Mouse (Mus musculus) Patski (cell line): Measurements from ENCODE around the gene Sntb2. TPM values are rescaled to one million over a fixed set of nuclear protein-coding genes. Genes with fewer than 3 reads are reported as not detected.
A peak's percentile ranks its signal among the peaks of the same experiment; 100 is the strongest.

Experiments
- ATAC-seq: fragments of 100-300 bp; one replicate; pipeline ENCODE4 v1.8.0; 2021
- CTCF ChIA-PET: fragments of 350-600 bp; sonication (Branson Sonifier 250); formaldehyde crosslinking; loops from one replicate; lab custom pipeline; 2022; ENCODE audit warnings: inconsistent platforms; lab: Charles Lee
- POLR2A ChIA-PET: fragments of 350-600 bp; sonication (Branson Sonifier 250); formaldehyde crosslinking; loops from one replicate; lab custom pipeline; 2022; ENCODE audit warnings: antibody characterized with exemption, inconsistent platforms; lab: Charles Lee
- DNase-seq: peaks from one replicate; pipeline ENCODE4 v3.0.0-alpha.2; 2011; ENCODE audit warnings: low read depth, low spot score
- H3K27me3 ChIP-seq: fragments of 371-371 bp; one replicate; pipeline ENCODE4 v1.5.1; 2021
- CTCF ChIP-seq: fragments of 100-300 bp; IDR thresholded peaks from one replicate; pipeline ENCODE4 v1.5.1; 2021
- in situ Hi-C: fragments of 300-500 bp; cut with MboI; formaldehyde crosslinking; loops from 3 replicates; pipeline ENCODE4 v1.11.1; 2018; ENCODE audit warnings: low pct_unique_long_range_greater_than_20kb, mixed read lengths
- polyA plus RNA-seq: library from polyadenylated mRNA; unstranded; gene quantifications from one replicate; pipeline ENCODE4 v1.2.3, GENCODE M21; 2021

The Sntb2 gene
- polyA plus RNA-seq, 1 experiment from 2014 or later = 33.4 TPM

DNA sequence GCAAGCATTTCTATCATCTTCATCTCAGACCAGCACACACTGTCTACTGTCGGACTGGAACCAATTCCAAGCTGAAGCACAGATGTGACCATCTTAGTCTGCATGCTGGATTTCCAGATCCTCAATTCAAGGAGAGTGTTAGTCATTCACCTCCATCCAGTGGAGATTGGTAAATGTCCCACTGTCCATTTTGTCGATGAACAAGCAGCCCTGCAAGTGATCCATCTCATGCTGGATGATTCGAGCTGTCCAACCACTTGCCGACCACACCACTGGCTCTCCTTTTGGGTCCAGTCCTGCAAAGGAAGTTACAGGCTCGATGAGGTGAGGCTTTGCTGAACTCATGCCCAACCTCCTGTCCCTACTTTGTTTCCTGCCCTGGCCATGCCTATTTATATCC is 111.4 kb downstream of the Sntb2 start:
- CTCF ChIA-PET = interaction anchor here (1.4 kb wide), 1 partner anchor 160 kb away, joined by 4 read pairs; no protein-coding TSS in a partner anchor
- ATAC-seq = no peak
- POLR2A ChIA-PET = no interaction called here
- TF ChIP-seq CTCF = no peak
- DNase-seq = no peak
- in situ Hi-C loops = no loop called here
- no peaks in the 10 kb centered on the region for H3K27me3 ChIP-seq

DNA sequence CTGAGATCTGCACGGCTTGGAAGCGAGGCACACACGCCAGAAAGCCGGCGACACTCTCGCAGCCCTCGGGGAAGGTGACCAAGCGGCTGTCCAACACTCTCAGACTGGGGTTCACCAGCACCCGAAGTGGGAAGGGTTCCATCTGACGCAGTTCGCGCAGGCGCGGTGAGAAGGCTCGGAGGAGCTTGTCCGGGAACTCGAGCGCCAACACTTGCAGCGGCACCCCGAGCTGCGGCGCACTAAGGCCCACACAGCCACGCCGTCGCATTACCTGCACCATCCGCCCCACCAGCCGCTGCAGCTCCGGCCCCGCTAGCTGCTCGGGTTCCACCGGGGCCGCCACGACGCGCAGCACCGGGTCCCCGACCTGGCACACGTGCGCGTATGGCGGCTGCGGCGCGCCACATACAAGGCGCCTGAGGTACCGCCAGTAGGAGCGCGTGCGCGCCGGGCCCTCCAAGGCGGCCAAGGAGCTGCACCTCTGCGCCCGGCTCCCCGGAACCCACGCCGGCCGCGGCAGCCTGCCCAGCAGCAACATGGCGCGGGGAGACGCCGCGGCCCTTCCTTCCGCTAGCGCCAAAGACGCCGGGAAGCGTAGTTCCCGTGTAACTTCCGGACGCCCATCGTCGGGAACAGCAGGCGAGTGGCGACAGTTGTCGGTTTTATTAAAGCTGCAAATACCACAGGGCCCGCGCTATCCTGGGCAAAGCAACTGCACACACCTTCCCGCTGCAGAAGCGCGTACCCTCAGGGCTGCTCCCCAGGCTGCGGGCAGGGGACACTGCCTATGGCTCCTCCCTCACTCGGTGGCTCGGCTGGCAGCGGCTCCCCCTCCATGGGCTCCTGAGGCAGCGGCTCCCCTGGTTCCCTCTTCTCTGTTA is 112.8 kb downstream of the Sntb2 start, which contains the start of gene Pdf:
Gene Pdf, minus strand, starts transcription at position 554 of the 881 bp plus-strand sequence.
- in situ Hi-C loops = no loop called here
- no peak for TF ChIP-seq CTCF
- ATAC-seq (peak; percentile 69), DNase-seq (no peak)
- ChIA-PET POLR2A (interaction anchor here (1.1 to 1.6 kb wide), 5 partner anchors 9 to 17 kb away, joined by 3 to 6 read pairs (median 4); partner anchors contain the start of gene Tmed6), CTCF (interaction anchor here (0.7 to 1.0 kb wide), 2 partner anchors 14 to 20 kb away, joined by 3 to 4 read pairs; no protein-coding TSS in a partner anchor)
- H3K27me3 ChIP-seq = no peaks in the 10 kb centered on the region

DNA sequence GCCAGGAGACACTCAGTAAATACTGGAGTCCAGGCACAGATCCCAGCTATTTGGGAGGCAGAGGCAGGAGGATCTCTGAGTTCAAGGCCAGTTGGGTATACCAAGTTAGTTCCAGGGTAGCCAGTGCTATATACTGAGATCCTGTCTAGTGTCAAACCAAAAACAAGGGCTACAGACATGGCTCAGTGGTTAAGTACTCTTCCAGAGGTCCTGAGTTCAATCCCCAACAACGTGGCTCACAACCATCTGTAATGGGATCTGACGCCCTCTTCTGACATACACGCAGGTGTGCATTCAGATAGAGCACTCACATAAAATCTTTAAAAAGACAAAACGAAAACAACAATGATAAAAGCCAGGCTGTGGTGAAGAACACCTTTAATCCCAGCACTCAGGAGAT is 113.9 kb downstream of the Sntb2 start:
- no peak for TF ChIP-seq CTCF
- no peak for DNase-seq
- ATAC-seq = no peak
- CTCF ChIA-PET = no interaction called here
- no peaks in the 10 kb centered on the region for H3K27me3 ChIP-seq
- POLR2A ChIA-PET = interaction anchor here (0.7 to 1.6 kb wide), 3 partner anchors 10 to 26 kb away, joined by 3 to 6 read pairs (median 4); partner anchors contain the start of gene Tmed6
- in situ Hi-C loops = no loop called here

DNA sequence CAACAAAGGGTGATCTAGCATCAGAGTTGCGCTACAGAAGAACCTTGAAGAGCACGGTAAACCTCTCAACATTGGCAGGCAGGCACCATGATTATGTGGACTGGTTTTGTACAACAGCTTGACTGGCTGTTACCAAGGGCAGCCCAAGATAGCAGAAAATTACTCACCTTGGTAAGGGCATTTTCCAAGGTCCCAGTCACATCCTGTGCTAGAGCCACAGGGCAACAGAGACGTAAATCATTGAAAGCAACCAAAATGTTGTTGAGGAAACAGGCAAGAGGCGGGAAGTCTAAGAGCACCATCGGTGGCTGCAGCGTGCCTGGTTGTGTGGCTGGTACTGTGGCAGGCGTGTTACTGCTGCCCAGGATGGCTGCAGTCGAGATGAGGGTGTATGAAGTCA is 116.5 kb downstream of the Sntb2 start:
- no peaks in the 10 kb centered on the region for H3K27me3 ChIP-seq
- POLR2A ChIA-PET = no interaction called here
- in situ Hi-C loops = no loop called here
- no peak for ATAC-seq
- DNase-seq = no peak
- TF ChIP-seq CTCF = no peak
- CTCF ChIA-PET = no interaction called here

DNA sequence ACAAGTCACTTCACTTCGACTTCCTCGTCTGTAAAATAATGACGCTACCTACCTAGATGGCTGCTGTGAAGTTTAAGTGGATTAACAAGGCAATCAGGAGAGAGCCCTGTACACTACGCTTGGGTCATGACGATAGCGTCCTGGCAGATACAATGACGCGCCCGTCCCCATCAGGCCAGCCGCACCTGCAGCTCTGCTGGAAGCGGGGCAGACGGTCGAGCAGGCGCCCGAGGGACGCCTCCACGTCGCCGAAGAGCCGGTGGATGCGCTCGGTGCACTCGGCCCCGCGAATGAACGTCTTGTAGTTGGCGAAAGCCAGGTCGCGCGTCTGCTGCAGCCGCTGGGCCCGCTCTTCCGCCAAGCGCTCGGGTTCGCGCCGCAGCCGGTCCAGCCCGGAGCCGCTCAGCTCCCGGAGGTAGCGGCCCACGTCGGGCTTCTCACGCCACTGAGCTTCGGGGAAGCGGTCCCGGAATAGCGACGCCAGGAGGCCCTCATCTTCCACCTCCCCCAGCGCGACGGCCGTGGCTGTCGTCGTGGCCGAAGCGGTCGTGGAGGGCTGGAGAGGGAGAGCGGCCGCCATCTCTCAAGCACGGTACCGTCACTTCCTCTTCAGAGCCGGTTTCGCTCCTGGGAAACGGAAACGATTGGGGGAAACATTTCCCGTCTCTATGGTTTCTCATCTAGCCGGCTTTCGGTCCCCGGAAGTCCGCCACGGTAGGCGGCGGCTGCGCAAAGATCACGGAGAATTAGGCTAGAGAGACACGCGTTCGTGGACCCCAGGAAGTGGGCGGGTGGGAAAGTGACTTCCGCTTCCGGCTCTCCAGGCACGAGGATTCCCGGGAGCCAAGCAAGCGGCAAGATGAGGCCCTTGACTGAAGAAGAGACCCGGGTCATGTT is 120.8 kb downstream of the Sntb2 start, which contains the start of the genes Cog8 and Nip7:
Gene Cog8, minus strand, starts transcription at position 614 of the 897 bp plus-strand sequence.
Gene Nip7, plus strand, starts transcription at position 802 of the 897 bp plus-strand sequence.
- ChIA-PET CTCF (interaction anchor here (1.1 kb wide), 1 partner anchor 168 kb away, joined by 4 read pairs; no protein-coding TSS in a partner anchor), POLR2A (interaction anchor here (1.3 to 1.5 kb wide), 2 partner anchors 14 to 39 kb away, joined by 4 read pairs; no protein-coding TSS in a partner anchor)
- ATAC-seq (peak; percentile 83), DNase-seq (peak; percentile 82)
- no peaks in the 10 kb centered on the region for H3K27me3 ChIP-seq
- no peak for TF ChIP-seq CTCF
- in situ Hi-C loops = no loop called here

DNA sequence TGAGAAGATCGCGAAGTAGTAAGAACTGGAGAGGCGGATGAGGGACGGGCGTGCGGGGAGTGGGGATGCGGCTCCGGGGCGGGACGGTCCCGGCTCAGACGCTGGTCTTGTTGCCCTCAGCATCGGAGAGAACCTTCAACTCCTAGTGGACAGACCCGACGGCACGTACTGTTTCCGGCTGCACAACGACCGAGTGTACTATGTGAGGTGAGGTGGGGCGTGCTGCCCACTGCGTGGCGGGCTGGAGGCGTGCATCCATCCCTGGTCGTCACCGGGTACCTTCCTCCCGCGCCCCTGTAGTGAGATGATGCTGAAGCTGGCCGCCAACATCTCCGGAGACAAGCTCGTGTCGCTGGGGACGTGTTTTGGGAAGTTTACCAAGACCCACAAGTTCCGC is 121.4 kb downstream of the Sntb2 start:
- ChIA-PET POLR2A (interaction anchor here (0.6 to 1.5 kb wide), 3 partner anchors 13 to 122 kb away, joined by 3 to 4 read pairs (median 3); partner anchors contain the start of gene Sntb2), CTCF (no interaction called here)
- no peak for TF ChIP-seq CTCF
- peak; percentile 37 for ATAC-seq
- in situ Hi-C loops = no loop called here
- no peaks in the 10 kb centered on the region for H3K27me3 ChIP-seq
- DNase-seq = no peak

DNA sequence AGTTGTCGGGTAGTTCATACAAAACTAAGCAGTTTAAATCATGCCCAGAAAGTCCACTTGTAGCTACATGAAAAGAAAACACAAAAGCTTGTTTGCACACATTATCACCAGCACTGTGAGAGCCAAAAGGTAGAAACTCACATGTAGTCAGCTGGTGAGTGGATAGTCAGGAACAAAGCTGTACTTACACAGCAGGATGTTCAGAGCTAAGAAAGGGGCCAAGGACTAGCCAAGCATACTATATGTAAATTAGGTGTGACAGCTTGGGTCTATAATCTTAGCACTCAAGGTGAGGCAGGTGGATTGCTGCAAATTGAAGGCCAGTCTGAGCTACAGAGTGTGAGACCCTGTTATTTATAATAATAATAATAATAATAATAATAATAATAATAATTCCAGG is 127.1 kb downstream of the Sntb2 start:
- no peak for ATAC-seq
- H3K27me3 ChIP-seq = no peaks in the 10 kb centered on the region
- no peak for TF ChIP-seq CTCF
- in situ Hi-C loops = no loop called here
- POLR2A ChIA-PET = no interaction called here
- CTCF ChIA-PET = no interaction called here
- no peak for DNase-seq

DNA sequence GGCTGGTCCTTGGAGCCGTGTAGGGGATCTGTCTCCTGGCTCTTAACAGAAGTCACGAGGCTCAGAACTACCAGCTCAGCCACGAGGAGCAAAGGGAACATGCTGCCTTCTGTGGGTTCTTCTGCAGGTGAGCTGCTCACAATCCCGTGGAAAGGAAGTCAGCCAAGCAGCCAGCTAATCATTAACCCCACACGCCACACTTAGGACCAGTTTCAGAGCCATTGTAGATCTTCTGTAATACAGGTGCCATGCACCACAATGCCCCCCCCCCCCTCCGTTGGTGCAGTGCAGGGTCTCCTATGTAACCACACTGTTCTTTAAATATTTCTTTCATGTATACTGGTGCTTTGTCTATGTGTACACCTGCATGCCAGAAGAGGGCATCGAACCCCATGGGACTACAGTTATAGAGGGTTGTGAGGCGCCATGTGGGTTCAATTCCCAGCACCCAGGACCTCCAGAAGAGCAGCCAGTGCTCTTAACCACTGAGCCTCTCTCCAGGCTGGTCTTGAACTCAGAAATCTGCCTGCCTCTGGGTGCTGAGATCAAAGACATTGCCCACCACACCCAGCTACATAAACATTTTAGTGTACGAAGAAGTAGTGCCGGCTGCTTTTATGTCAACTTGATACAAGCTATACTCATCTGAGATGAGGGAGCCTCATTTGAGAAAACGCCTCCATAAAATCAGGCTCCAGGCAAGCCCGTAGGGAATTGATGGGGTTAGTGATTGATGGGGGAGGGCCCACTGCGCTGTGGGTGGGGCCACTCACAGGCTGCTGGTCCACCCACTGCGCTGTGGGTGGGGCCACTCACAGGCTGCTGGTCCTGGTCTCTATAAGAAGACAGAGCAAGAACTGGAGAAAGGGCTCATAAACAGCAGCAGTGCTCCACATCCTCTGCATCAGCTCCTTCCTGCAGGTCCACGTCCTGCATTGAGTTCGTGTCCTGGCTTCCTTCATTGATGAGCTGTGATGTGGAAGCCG is 130.3 kb downstream of the Sntb2 start, which contains the start of gene Tmed6:
Gene Tmed6, minus strand, starts transcription at position 134 of the 986 bp plus-strand sequence.
- ATAC-seq = no peak
- POLR2A ChIA-PET = interaction anchor here (0.9 to 1.7 kb wide), 4 partner anchors 8 to 131 kb away, joined by 3 to 11 read pairs (median 3); partner anchors contain the start of genes Pdf and Sntb2
- in situ Hi-C loops = no loop called here
- CTCF ChIA-PET = interaction anchor here (0.8 to 1.3 kb wide), 2 partner anchors 22 to 27 kb away, joined by 3 to 4 read pairs; no protein-coding TSS in a partner anchor
- no peaks in the 10 kb centered on the region for H3K27me3 ChIP-seq
- TF ChIP-seq CTCF = no peak
- no peak for DNase-seq

Other genes starting within 250 kb of the Sntb2 start
- 0.78 TPM for gene Has3, start 65.5 kb upstream of the Sntb2 start, polyA plus RNA-seq
- gene Utp4, start 42.1 kb upstream of the Sntb2 start, polyA plus RNA-seq = 47.0 TPM
- gene Vps4a, start 95.5 kb downstream of the Sntb2 start, polyA plus RNA-seq = 57.2 TPM
- 36.9 TPM for gene Pdf, start 112.9 kb downstream of the Sntb2 start, polyA plus RNA-seq
- gene Cog8, start 120.9 kb downstream of the Sntb2 start, polyA plus RNA-seq = 31.1 TPM
- gene Nip7, start 121.1 kb downstream of the Sntb2 start, polyA plus RNA-seq = 60.4 TPM
- gene Tmed6, start 129.9 kb downstream of the Sntb2 start, polyA plus RNA-seq = 0.42 TPM
- gene Terf2, start 160.8 kb downstream of the Sntb2 start, polyA plus RNA-seq = 25.3 TPM
- gene Cyb5b, start 214.9 kb downstream of the Sntb2 start, polyA plus RNA-seq = 136 TPM